Mouse (Mus musculus) liver, embryonic 12.5 days (tissue): ENCODE measurements around the gene Mrpl57. TPM values are rescaled to one million over a fixed set of nuclear protein-coding genes. Genes with fewer than 3 reads are reported as not detected.

Experiments used
- ATAC-seq: fragments of 200-750 bp; cut with Nextera tagmentation; 2 replicates; pipeline ENCODE4 v1.8.0; 2017; ENCODE audit warnings: moderate number of reproducible peaks, mild to moderate bottlenecking, moderate library complexity
- H3K27ac ChIP-seq: fragments of 300-500 bp; sonication (generic); 2 replicates; pipeline ENCODE4 v1.5.1; 2016; ENCODE audit warnings: mild to moderate bottlenecking
- H3K27me3 ChIP-seq: fragments of 300-500 bp; sonication (generic); replicated peaks from 2 replicates; pipeline ENCODE4 v1.6.1; 2016; ENCODE audit warnings: mild to moderate bottlenecking, moderate library complexity
- H3K36me3 ChIP-seq: fragments of 300-500 bp; sonication (generic); 2 replicates; pipeline ENCODE4 v1.6.1; 2016; ENCODE audit warnings: mild to moderate bottlenecking, moderate library complexity
- H3K4me1 ChIP-seq: fragments of 300-500 bp; sonication (generic); 2 replicates; pipeline ENCODE4 v1.6.1; 2016
- H3K4me2 ChIP-seq: fragments of 300-500 bp; sonication (generic); 2 replicates; pipeline ENCODE4 v1.6.1; 2016; ENCODE audit warnings: mild to moderate bottlenecking, moderate library complexity
- H3K4me3 ChIP-seq: fragments of 300-500 bp; sonication (generic); 2 replicates; pipeline ENCODE4 v1.5.1; 2016; ENCODE audit warnings: mild to moderate bottlenecking, moderate library complexity
- H3K9ac ChIP-seq: fragments of 300-500 bp; sonication (generic); 2 replicates; pipeline ENCODE4 v1.6.1; 2016; ENCODE audit warnings: mild to moderate bottlenecking, moderate library complexity
- H3K9me3 ChIP-seq: fragments of 300-500 bp; sonication (generic); replicated peaks from 2 replicates; pipeline ENCODE4 v1.6.1; 2016; ENCODE audit warnings: mild to moderate bottlenecking, moderate library complexity
- WGBS: fragments of 180-500 bp; shearing (Covaris S2); methylation state at CpG from one replicate; pipeline ENCODE4 v1.1.7; 2016; ENCODE audit not compliant: insufficient replicate concordance; 5-methylcytosine and 5-hydroxymethylcytosine counted together
- microRNA-seq: library from miRNA; unstranded; fragments of <30 nt; microRNA quantifications from one replicate; pipeline ENCODE4, GENCODE M21; 2017
- polyA plus RNA-seq: library from polyadenylated mRNA; unstranded; fragments of >200 nt; fragmentation: Nextera tagmentation; extraction: Ambion mirVana; gene quantifications from 2 replicates; pipeline ENCODE4 v1.2.1, GENCODE M21; 2016

Mrpl57 gene
- polyA plus RNA-seq, 1 experiment from 2014 or later = 193 TPM

GRCm38 (mm10) chr14:57863129-57863528, 37.1 kb downstream of the Mrpl57 start:
- no peak for ATAC-seq
- H3K27ac ChIP-seq = no peak overlapping the region
- H3K9me3 ChIP-seq = no peaks in the 10 kb centered on the region
- peaks cover 16% of the 10 kb centered on the region for H3K4me1 ChIP-seq
- H3K36me3 ChIP-seq = peaks cover 13% of the 10 kb centered on the region; the same call in 1 of the 2 replicates
- no peaks in the 10 kb centered on the region for H3K27me3 ChIP-seq
- no peak overlapping the region for H3K9ac ChIP-seq
- 62% methylated on average over 2 of the region's 2 CpGs for WGBS
- no peak overlapping the region for H3K4me3 ChIP-seq
- no peak overlapping the region for H3K4me2 ChIP-seq

- Histone ChIP-seq H3K27me3 (no peaks in the 10 kb centered on the region), H3K9ac (no peak overlapping the region), H3K4me3 (no peak overlapping the region), H3K36me3 (peaks cover 19% of the 10 kb centered on the region; the same call in 1 of the 2 replicates), H3K27ac (no peak overlapping the region), H3K4me1 (peaks cover 16% of the 10 kb centered on the region), H3K4me2 (no peak overlapping the region), H3K9me3 (no peaks in the 10 kb centered on the region)
- WGBS = 42% methylated on average over 3 of the region's 3 CpGs
- ATAC-seq = no peak
Measured at GRCm38 (mm10) chr14:57865256-57865655, 39.2 kb downstream of the Mrpl57 start.

- 78% methylated on average over 3 of the region's 3 CpGs for WGBS
- no peak for ATAC-seq
- no peak overlapping the region for H3K9ac ChIP-seq
- H3K27me3 ChIP-seq = no peaks in the 10 kb centered on the region
- H3K9me3 ChIP-seq = no peaks in the 10 kb centered on the region
- peaks cover 15% of the 10 kb centered on the region; the same call in 1 of the 2 replicates for H3K36me3 ChIP-seq
- H3K27ac ChIP-seq = no peak overlapping the region
- H3K4me3 ChIP-seq = no peak overlapping the region
- peaks cover 11% of the 10 kb centered on the region for H3K4me1 ChIP-seq
- H3K4me2 ChIP-seq = no peak overlapping the region
Measured at GRCm38 (mm10) chr14:57866676-57867276, 40.7 kb downstream of the Mrpl57 start.

- Histone ChIP-seq H3K9me3 (no peaks in the 10 kb centered on the region), H3K4me1 (peaks cover 10% of the 10 kb centered on the region), H3K4me2 (no peak overlapping the region), H3K27ac (no peak overlapping the region), H3K27me3 (no peaks in the 10 kb centered on the region), H3K36me3 (peaks cover 5% of the 10 kb centered on the region; the same call in 1 of the 2 replicates), H3K4me3 (no peak overlapping the region), H3K9ac (no peak overlapping the region)
- WGBS = 84% methylated on average over 9 of the region's 9 CpGs
- no peak for ATAC-seq
Measured at GRCm38 (mm10) chr14:57877921-57878320, 51.9 kb downstream of the Mrpl57 start.

Small RNAs within 50 kb of the gene (microRNA-seq; reads per million reads assigned to microRNA genes)
- 1.1 reads per million for gene Mir3077

Other genes starting within 250 kb of the Mrpl57 start
- 28.9 and 29.3 TPM in 2 replicates for gene Xpo4, start 160.8 kb upstream of the Mrpl57 start, polyA plus RNA-seq
- not detected in 2 replicates for gene Gm49361, start 80.1 kb upstream of the Mrpl57 start, polyA plus RNA-seq
- gene Lats2, start 67.8 kb upstream of the Mrpl57 start, polyA plus RNA-seq = 6.6 and 7.3 TPM in 2 replicates
- gene Sap18, start 28.1 kb upstream of the Mrpl57 start, polyA plus RNA-seq = 14.5 and 16.1 TPM in 2 replicates
- gene Ska3, start within 50 bp of the Mrpl57 start, polyA plus RNA-seq = 28.6 and 30.1 TPM in 2 replicates
- gene Zdhhc20, start 64.0 kb downstream of the Mrpl57 start, polyA plus RNA-seq = 17.5 and 18.4 TPM in 2 replicates
- 49.9 and 51.5 TPM in 2 replicates for gene Micu2, start 173.0 kb downstream of the Mrpl57 start, polyA plus RNA-seq
- gene Fgf9, start 244.3 kb downstream of the Mrpl57 start, polyA plus RNA-seq = 0.83 and 0.98 TPM in 2 replicates